Mouse (Mus musculus): ENCODE data around the gene Thy1.

- no peak for TF ChIP-seq GATA1 (IDR thresholded peaks at IDR 0.05; ENCODE audit: low read depth, low read length)
- TF ChIP-seq MAX (IDR thresholded peaks at IDR 0.05; ENCODE audit: low read length): no peak
- TF ChIP-seq CTCF (IDR thresholded peaks at IDR 0.05 in 2 of 3, conservative IDR thresholded peaks at IDR 0.05 in 1 of 3; ENCODE audit: control insufficient read depth in 1 of 3, insufficient read depth in 1 of 3, low read depth in 2 of 3, low read length in 3 of 3, poor library complexity in 1 of 3, severe bottlenecking in 1 of 3): no peak
Observed at GRCm38 (mm10) chr9:44042396-44042680, 846 bp upstream of the Thy1 start.
